Mouse (Mus musculus) gastrocnemius, adult 2 months (tissue): ENCODE data around the gene Mast3. TPM values are rescaled to one million over a fixed set of nuclear protein-coding genes. Genes with fewer than 3 reads are reported as not detected.

ENCODE experiments used
- DNase-seq: peaks from one replicate; pipeline ENCODE4 v3.0.0; 2022
- H3K27ac ChIP-seq: fragments of 200-600 bp; 2 replicates; pipeline ENCODE4 v1.8.1; 2022; ENCODE audit warnings: mild to moderate bottlenecking
- H3K4me3 ChIP-seq: fragments of 200-600 bp; 2 replicates; pipeline ENCODE4 v1.8.1; 2022; ENCODE audit warnings: mild to moderate bottlenecking, moderate library complexity
- CTCF ChIP-seq: fragments of 200-600 bp; IDR thresholded peaks from 2 replicates; pipeline ENCODE4 v1.8.1; 2022; ENCODE audit warnings: antibody characterized with exemption, mild to moderate bottlenecking, moderate library complexity
- intact Hi-C: fragments of 180-260 bp; cut with DNase I; formaldehyde crosslinking; loops from one replicate; pipeline ENCODE4 v1.15.1; 2025
- total RNA-seq, 2 experiments: library from RNA; stranded (reverse); gene quantifications; 2 replicates each; pipeline ENCODE4 v1.2.3; 2021

Mast3 gene
- total RNA-seq, 2 experiments from 2014 or later: 2.7 to 3.6 TPM

- intact Hi-C loops: loop anchor here (5.0 kb wide), 1 partner anchor 74 kb away; no protein-coding TSS in a partner anchor
- no peak for TF ChIP-seq CTCF
- Histone ChIP-seq H3K4me3 (no peak overlapping the region), H3K27ac (no peak overlapping the region)
- DNase-seq: peak; percentile 47
Measured at GRCm38 (mm10) chr8:70768231-70768776, 36.5 kb downstream of the Mast3 start.

- intact Hi-C loops: loop anchor here (5.0 kb wide), 1 partner anchor 75 kb away; no protein-coding TSS in a partner anchor
- no peak for DNase-seq
- Histone ChIP-seq H3K27ac (peak overlapping the region; percentile 84), H3K4me3 (no peak overlapping the region)
- no peak for TF ChIP-seq CTCF
Measured at GRCm38 (mm10) chr8:70767503-70767902, 37.4 kb downstream of the Mast3 start.

- Histone ChIP-seq H3K27ac (peak overlapping the region; percentile 84), H3K4me3 (peak overlapping the region; percentile 65)
- DNase-seq: peak; percentile 82
- intact Hi-C loops: loop anchor here (5.0 kb wide), 1 partner anchor 75 kb away; no protein-coding TSS in a partner anchor
- TF ChIP-seq CTCF: no peak
Measured at GRCm38 (mm10) chr8:70766571-70767440, 38.0 kb downstream of the Mast3 start.

GRCm38 (mm10) chr8:70765838-70766570 lies 38.9 kb downstream of the Mast3 start:
- peak; percentile 70 for DNase-seq
- H3K4me3 ChIP-seq: peak overlapping the region; percentile 65
- intact Hi-C loops: loop anchor here (5.0 kb wide), 1 partner anchor 76 kb away; no protein-coding TSS in a partner anchor
- peak overlapping the region; percentile 84 for H3K27ac ChIP-seq
- no peak for TF ChIP-seq CTCF

- intact Hi-C loops: loop anchor here (5.0 kb wide), 1 partner anchor 77 kb away; no protein-coding TSS in a partner anchor
- no peak for TF ChIP-seq CTCF
- DNase-seq: no peak
- H3K4me3 ChIP-seq: peak overlapping the region; percentile 65
- H3K27ac ChIP-seq: peak overlapping the region; percentile 84; the same call in 1 of the 2 replicates
Measured at GRCm38 (mm10) chr8:70765329-70765728, 39.5 kb downstream of the Mast3 start.

GRCm38 (mm10) chr8:70764676-70765075 lies 40.2 kb downstream of the Mast3 start:
- Histone ChIP-seq H3K27ac (no peak overlapping the region), H3K4me3 (no peak overlapping the region; the same call in 1 of the 2 replicates)
- no peak for DNase-seq
- no peak for TF ChIP-seq CTCF
- intact Hi-C loops: loop anchor here (5.0 kb wide), 1 partner anchor 78 kb away; no protein-coding TSS in a partner anchor

- H3K4me3 ChIP-seq: no peak overlapping the region
- intact Hi-C loops: no loop called here
- DNase-seq: no peak
- H3K27ac ChIP-seq: no peak overlapping the region
- no peak for TF ChIP-seq CTCF
Measured at GRCm38 (mm10) chr8:70764026-70764425, 40.8 kb downstream of the Mast3 start.

- intact Hi-C loops: no loop called here
- no peak overlapping the region for H3K27ac ChIP-seq
- peak; percentile 84 for TF ChIP-seq CTCF
- DNase-seq: peak; percentile 71
- no peak overlapping the region for H3K4me3 ChIP-seq
Measured at GRCm38 (mm10) chr8:70763354-70763753, 41.5 kb downstream of the Mast3 start.

- intact Hi-C loops: loop anchor here (1.0 kb wide), 1 partner anchor 11 kb away; no protein-coding TSS in a partner anchor
- DNase-seq: peak; percentile 27
- H3K4me3 ChIP-seq: no peak overlapping the region
- H3K27ac ChIP-seq: peak overlapping the region; percentile 94
- no peak for TF ChIP-seq CTCF
Measured at GRCm38 (mm10) chr8:70762118-70762517, 42.7 kb downstream of the Mast3 start.

- H3K4me3 ChIP-seq: peak within 1 kb of the TSS; percentile 88
- intact Hi-C loops: no loop called here
Measured at GRCm38 (mm10) chr8:70760775-70761406, 44.0 kb downstream of the Mast3 start, which contains the start of gene Mpv17l2. TSS of gene Mpv17l2 (minus strand) at chr8:70760946.

GRCm38 (mm10) chr8:70760350-70760749 lies 44.5 kb downstream of the Mast3 start:
- no peak for DNase-seq
- peak overlapping the region; percentile 94 for H3K27ac ChIP-seq
- intact Hi-C loops: no loop called here
- H3K4me3 ChIP-seq: peak overlapping the region; percentile 88
- no peak for TF ChIP-seq CTCF

More at GRCm38 (mm10) chr8:70760775-70761406, 44.0 kb downstream of the Mast3 start, which contains the start of gene Mpv17l2:
- DNase-seq: peak; percentile 96
- peak within 1 kb of the TSS; percentile 94 for H3K27ac ChIP-seq
- no peak for TF ChIP-seq CTCF
